ENCODE assay signal across 27 mouse cellular contexts in the genomic region with DNA sequence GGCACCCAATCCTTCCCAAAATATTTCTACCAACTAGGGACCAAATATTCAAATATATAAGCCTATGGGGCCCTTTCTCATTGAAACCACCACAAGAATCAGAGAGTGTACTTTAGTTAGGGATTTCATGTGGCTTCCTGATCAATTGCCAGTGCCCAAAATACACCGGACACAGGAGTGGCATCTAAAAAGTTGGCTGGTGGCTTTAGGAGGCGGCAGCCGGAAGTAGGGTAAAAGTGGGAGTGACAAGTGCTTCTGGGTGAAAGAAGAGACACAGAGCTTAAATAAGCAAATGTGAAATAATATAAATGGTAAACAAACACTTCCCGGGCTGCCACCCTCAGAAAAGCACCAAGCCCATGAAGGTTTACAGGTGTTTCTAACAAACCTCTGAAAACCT. TPM values are rescaled to one million over a fixed set of nuclear protein-coding genes. Genes with fewer than 3 reads are reported as not detected.
A peak's percentile ranks its signal among the peaks of the same experiment; 100 is the strongest.
DNase-seq lines count a peak whose midpoint lies in the region; ATAC-seq and TF ChIP-seq lines count a peak whose summit lies in the region.
"Had no signal": no experiment of that assay in that cellular context is flagged by ENCODE, and none has a peak within 500 bp of the region (broad histone marks: within the 10 kb centered on the region; RNA-seq: fewer than 3 reads in every experiment).

No protein-coding gene starts in this region.

- TF ChIP-seq CTCF in left cerebral cortex, adult 2 months (IDR thresholded peaks at IDR 0.05), result no peak

- no peak overlapping the region for H3K9ac ChIP-seq in heart, embryonic 15.5 days
- H3K9ac ChIP-seq in heart, embryonic 11.5 days (ENCODE audit: low read depth, low read length), result no peak overlapping the region
- H3K9ac ChIP-seq: embryonic facial prominence, embryonic 12.5 days; embryonic facial prominence, embryonic 15.5 days; forebrain, postnatal 0 days; hindbrain, embryonic 14.5 days had no signal

- 81% methylated on average over 4 of the region's 4 CpGs for WGBS in heart, embryonic 15.5 days
- 81% methylated on average over 4 of the region's 4 CpGs for WGBS in heart, embryonic 11.5 days (ENCODE audit: insufficient replicate concordance)

- H3K4me2 ChIP-seq in heart, embryonic 15.5 days, result no peak overlapping the region
- H3K4me2 ChIP-seq in heart, embryonic 11.5 days, result no peak overlapping the region
- H3K4me2 ChIP-seq: embryonic facial prominence, embryonic 12.5 days; embryonic facial prominence, embryonic 15.5 days; heart, embryonic 13.5 days; hindbrain, embryonic 14.5 days had no signal

- ATAC-seq in heart, embryonic 15.5 days (replicated peaks; ENCODE audit: insufficient number of reproducible peaks, insufficient read depth, low FRiP score, low read depth), result no peak
- ATAC-seq in heart, embryonic 11.5 days (replicated peaks; ENCODE audit: insufficient number of reproducible peaks, low FRiP score, low TSS enrichment), result no peak
- ATAC-seq: forebrain, embryonic 14.5 days; forebrain, postnatal 0 days; hindbrain, postnatal 0 days; inflammation-experienced regulatory T-cells, adult 6 months; intestine, embryonic 16.5 days; Patski had no signal

- no peak overlapping the region for H3K4me3 ChIP-seq in heart, embryonic 15.5 days
- no peak overlapping the region for H3K4me3 ChIP-seq in heart, embryonic 11.5 days (ENCODE audit: low read depth, low read length)
- H3K4me3 ChIP-seq in left cerebral cortex, adult 2 months, result no peak overlapping the region
- H3K4me3 ChIP-seq: embryonic facial prominence, embryonic 12.5 days; embryonic facial prominence, embryonic 15.5 days; heart, embryonic 13.5 days had no signal

- no peaks in the 10 kb centered on the region for H3K9me3 ChIP-seq in heart, embryonic 15.5 days (replicated peaks)
- no peaks in the 10 kb centered on the region for H3K9me3 ChIP-seq in heart, embryonic 11.5 days (replicated peaks; ENCODE audit: control insufficient read depth, low read length)
- H3K9me3 ChIP-seq: embryonic facial prominence, embryonic 12.5 days; embryonic facial prominence, embryonic 15.5 days; heart, embryonic 13.5 days had no signal

- H3K4me1 ChIP-seq in heart, embryonic 15.5 days (replicated peaks), result peaks cover 95% of the 10 kb centered on the region
- H3K4me1 ChIP-seq in heart, embryonic 11.5 days (ENCODE audit: control insufficient read depth, insufficient read depth, low read length), result peaks cover 71% of the 10 kb centered on the region

- H3K27me3 ChIP-seq in heart, embryonic 15.5 days, result no peaks in the 10 kb centered on the region
- H3K27me3 ChIP-seq in heart, embryonic 11.5 days (ENCODE audit: control insufficient read depth, insufficient read depth, low read length), result no peaks in the 10 kb centered on the region
- H3K27me3 ChIP-seq: CH12.LX; embryonic facial prominence, embryonic 12.5 days; embryonic facial prominence, embryonic 15.5 days; heart, embryonic 13.5 days; Patski had no signal

- no peaks in the 10 kb centered on the region for H3K36me3 ChIP-seq in heart, embryonic 15.5 days
- no peaks in the 10 kb centered on the region for H3K36me3 ChIP-seq in heart, embryonic 11.5 days (ENCODE audit: control insufficient read depth, insufficient read depth, low read length)
- H3K36me3 ChIP-seq: embryonic facial prominence, embryonic 12.5 days; embryonic facial prominence, embryonic 15.5 days; heart, embryonic 13.5 days had no signal

- H3K27ac ChIP-seq in heart, embryonic 15.5 days, result 0 out of 2 replicates have a peak overlapping the region, but pooled peaks have one; percentile 74
- H3K27ac ChIP-seq in heart, embryonic 11.5 days (ENCODE audit: low read depth, low read length), result no peak overlapping the region
- H3K27ac ChIP-seq in left cerebral cortex, adult 2 months, result peak overlapping the region; percentile 73; the same call in 1 of the 2 replicates
- H3K27ac ChIP-seq: embryonic facial prominence, embryonic 12.5 days; embryonic facial prominence, embryonic 15.5 days; hindbrain, embryonic 14.5 days; hindbrain, postnatal 0 days had no signal

- peak; percentile 92 for DNase-seq in heart, adult 11 months
- DNase-seq in heart, postnatal 25 days (ENCODE audit: low spot score), result no peak
- no peak for DNase-seq in left cerebral cortex, adult 2 months (ENCODE audit: extremely low spot score in 1 of 2, low spot score in 2 of 2)
- DNase-seq in left cerebral cortex, postnatal 14 days (ENCODE audit: low spot score in 2 of 2), result no peak
- DNase-seq: adrenal gland, adult 2 months; adrenal gland, postnatal 14 days; B cell, adult 2 months; cerebellum, adult 11 months; cerebellum, adult 2 months; cerebellum, adult 9-11 months; cerebellum, postnatal 25 days; forebrain, postnatal 0 days; gastrocnemius, postnatal 25 days; kidney, adult 18-20 months; kidney, adult 9 months had no signal

- intact Hi-C loops in heart, postnatal 25 days (cut with DNase I), result no loop called here
- intact Hi-C loops in left cerebral cortex, adult 2 months (cut with DNase I), result no loop called here
- intact Hi-C loops in left cerebral cortex, postnatal 14 days (cut with DNase I), result no loop called here

RNA-seq across cellular contexts. Expression of gene Pitpnm2, which starts 53.5 kb away (rescaled TPM):
- total RNA-seq in heart, postnatal 25 days (2021), result 10 to 100 TPM; 42.5 to 50.9 TPM
- 4.9 and 7.9 TPM in 2 replicates for polyA plus RNA-seq in heart, embryonic 15.5 days (2015; fragmentation: Nextera tagmentation; extraction: Ambion mirVana)
- polyA plus RNA-seq in heart, embryonic 11.5 days (2014; fragmentation: Nextera tagmentation; extraction: Ambion mirVana), result 7.0 and 7.8 TPM in 2 replicates
- 100 to 1,000 TPM; 317 to 336 TPM for total RNA-seq in left cerebral cortex, adult 2 months (2021)
- 100 to 1,000 TPM; 202 to 237 TPM for total RNA-seq in left cerebral cortex, postnatal 14 days (2021)
